Mouse (Mus musculus) erythroblast, embryonic 14.5 days (primary cell): Measurements from ENCODE around the gene 4930469K13Rik.

Experiments used
- GATA1 ChIP-seq: IDR thresholded peaks from 2 replicates; pipeline ENCODE4 v1.6.1; 2012; ENCODE audit warnings: low read length, inconsistent platforms, mixed read lengths
- TAL1 ChIP-seq: IDR thresholded peaks from 3 replicates; pipeline ENCODE4 v1.6.1; 2012; ENCODE audit warnings: low read length, inconsistent platforms, mixed read lengths

DNA sequence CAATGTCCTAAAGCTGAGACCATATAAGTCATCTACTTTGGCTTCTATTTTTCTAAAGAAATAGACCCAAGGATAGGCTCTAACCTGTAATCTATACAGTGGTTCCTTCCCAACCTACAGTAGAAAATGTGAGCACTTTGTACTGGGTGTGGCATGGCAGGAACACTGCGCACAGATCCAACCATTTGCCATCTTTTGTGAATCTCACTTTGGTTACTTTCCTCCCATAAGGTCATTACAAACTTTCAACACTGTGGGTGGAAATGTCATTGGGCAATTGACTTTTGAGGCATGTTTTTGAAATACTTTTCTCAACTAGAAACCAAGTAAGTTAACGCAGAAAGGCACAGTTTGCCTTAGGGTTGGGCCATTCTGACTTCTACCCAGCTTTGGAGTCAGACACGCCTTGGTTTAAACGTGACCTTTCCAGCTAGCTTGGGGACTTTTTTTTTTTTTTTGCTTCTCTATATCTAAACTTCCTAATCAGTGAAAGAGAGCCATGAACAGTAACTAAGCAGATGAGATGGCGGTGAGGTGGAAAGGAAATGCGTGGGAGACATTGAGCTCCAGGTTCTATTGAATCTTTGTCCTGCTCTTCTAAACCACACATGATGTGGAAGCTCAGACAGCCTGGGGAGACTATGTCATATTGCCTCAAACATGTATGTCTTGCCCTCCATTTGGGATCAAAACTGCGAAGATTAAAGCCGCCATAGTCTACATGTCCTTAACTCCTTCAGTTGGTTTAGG, 49.8 kb downstream of the 4930469K13Rik start:
- TF ChIP-seq TAL1 (no peak), GATA1 (no peak)
